Mouse (Mus musculus): Measurements from ENCODE around the gene Usp12.

DNA sequence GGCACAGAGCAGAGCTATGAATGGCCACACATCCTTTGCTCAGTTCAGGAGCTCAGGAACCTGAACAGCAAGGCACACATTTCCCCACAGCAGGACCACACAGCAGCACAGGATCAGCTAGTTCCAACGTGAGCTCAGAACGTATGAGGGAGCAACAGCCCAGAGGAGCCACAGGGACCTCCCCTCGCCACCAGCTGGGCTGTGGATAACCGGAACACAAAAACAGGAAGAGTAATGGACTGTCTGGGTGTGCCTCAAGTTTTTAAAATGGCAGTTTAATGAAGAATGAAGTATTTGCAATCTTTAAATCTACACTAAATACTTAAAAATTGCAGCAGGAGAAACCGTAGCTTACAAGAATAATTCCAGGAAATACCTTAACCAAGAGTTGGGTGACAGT is 44.9 kb downstream of the Usp12 start:
- no peak for TF ChIP-seq CTCF (conservative IDR thresholded peaks at IDR 0.05; ENCODE audit: insufficient read depth, insufficient read length, low read depth, low read length)
- TF ChIP-seq POLR2A (IDR thresholded peaks at IDR 0.05; ENCODE audit: low read depth, low read length), result no peak

Data from kidney, adult 2 months (tissue).